Comparison of ENCODE assay signal across 13 mouse cellular contexts in the genomic region with DNA sequence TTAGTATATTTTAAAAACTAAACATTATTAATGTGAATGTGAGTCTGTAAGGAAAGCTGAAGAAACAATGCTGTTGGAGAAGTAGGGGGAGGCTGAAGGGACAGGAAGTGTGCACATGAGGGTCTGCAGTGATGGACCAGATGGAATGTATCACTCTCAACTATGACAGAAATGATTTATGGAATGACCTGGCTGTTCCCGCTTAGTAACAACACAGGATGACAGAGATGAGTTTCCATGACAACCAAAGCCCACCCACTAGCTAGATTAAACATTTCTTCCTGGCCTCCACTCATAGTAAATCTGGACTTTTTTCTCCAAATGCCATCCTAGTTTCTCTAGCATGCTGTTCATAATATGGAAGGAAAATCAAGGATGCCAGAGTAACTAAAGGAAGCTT.
A peak's percentile ranks its signal among the peaks of the same experiment; 100 is the strongest.
DNase-seq lines count a peak whose midpoint lies in the region; ATAC-seq and TF ChIP-seq lines count a peak whose summit lies in the region.
"Had no signal": no experiment of that assay in that cellular context is flagged by ENCODE, and none has a peak within 500 bp of the region (broad histone marks: within the 10 kb centered on the region; RNA-seq: fewer than 3 reads in every experiment).

No protein-coding gene starts in this region.

- intact Hi-C loops in gastrocnemius, adult 2 months (cut with DNase I), result no loop called here

- H3K4me1 ChIP-seq in kidney, postnatal 0 days (replicated peaks; ENCODE audit: insufficient read depth, low read length), result 0 out of 2 replicates have a peak, but pooled peaks cover 6% of the 10 kb centered on the region
- peaks cover 10% of the 10 kb centered on the region for H3K4me1 ChIP-seq in kidney, embryonic 15.5 days
- H3K4me1 ChIP-seq in forebrain, embryonic 10.5 days, result peaks cover 64% of the 10 kb centered on the region
- peaks cover 39% of the 10 kb centered on the region for H3K4me1 ChIP-seq in lung, embryonic 16.5 days (replicated peaks; ENCODE audit: control insufficient read depth, insufficient read depth, low read length)
- H3K4me1 ChIP-seq in neural tube, embryonic 13.5 days (replicated peaks), result peaks cover 48% of the 10 kb centered on the region

- WGBS in kidney, postnatal 0 days, result 21% methylated on average over 1 of the region's 1 CpGs
- whole genome bisulfite sequencing in kidney, embryonic 15.5 days, result 13% methylated on average over 1 of the region's 1 CpGs
- WGBS in forebrain, embryonic 10.5 days, result 18% methylated on average over 1 of the region's 1 CpGs
- WGBS in lung, embryonic 16.5 days, result 12% methylated on average over 1 of the region's 1 CpGs
- 3% methylated on average over 1 of the region's 1 CpGs for WGBS in neural tube, embryonic 13.5 days

- H3K9ac ChIP-seq in kidney, postnatal 0 days (ENCODE audit: low read depth, low read length), result no peak overlapping the region
- H3K9ac ChIP-seq in kidney, embryonic 15.5 days, result no peak overlapping the region
- no peak overlapping the region for H3K9ac ChIP-seq in lung, embryonic 16.5 days (ENCODE audit: low read length)
- no peak overlapping the region for H3K9ac ChIP-seq in neural tube, embryonic 13.5 days
- H3K9ac ChIP-seq: limb, embryonic 13.5 days had no signal

- no peak overlapping the region for H3K27ac ChIP-seq in kidney, postnatal 0 days
- H3K27ac ChIP-seq in kidney, embryonic 15.5 days, result no peak overlapping the region
- peak overlapping the region; percentile 58 for H3K27ac ChIP-seq in forebrain, embryonic 10.5 days
- H3K27ac ChIP-seq in lung, embryonic 16.5 days (ENCODE audit: low read length), result peak overlapping the region; percentile 75
- H3K27ac ChIP-seq in neural tube, embryonic 13.5 days (replicated peaks), result peak overlapping the region; percentile 84
- H3K27ac ChIP-seq in gastrocnemius, adult 2 months, result no peak overlapping the region
- H3K27ac ChIP-seq: limb, embryonic 13.5 days had no signal

- ATAC-seq in kidney, postnatal 0 days (replicated peaks; ENCODE audit: low FRiP score, low read depth), result no peak
- ATAC-seq in kidney, embryonic 15.5 days (replicated peaks; ENCODE audit: low FRiP score), result no peak; the same call in 1 of the 2 replicates
- peak; percentile 85 for ATAC-seq in lung, embryonic 16.5 days (ENCODE audit: low read depth)
- ATAC-seq in neural tube, embryonic 13.5 days (ENCODE audit: low read depth), result no peak

- H3K27me3 ChIP-seq in kidney, postnatal 0 days (ENCODE audit: insufficient read depth, low read length), result no peaks in the 10 kb centered on the region
- H3K27me3 ChIP-seq in kidney, embryonic 15.5 days, result no peaks in the 10 kb centered on the region
- peaks cover 4% of the 10 kb centered on the region; the same call in 1 of the 2 replicates for H3K27me3 ChIP-seq in forebrain, embryonic 10.5 days (ENCODE audit: poor library complexity, severe bottlenecking)
- H3K27me3 ChIP-seq in lung, embryonic 16.5 days (ENCODE audit: control insufficient read depth, insufficient read depth, low read depth, low read length), result no peaks in the 10 kb centered on the region
- no peaks in the 10 kb centered on the region for H3K27me3 ChIP-seq in neural tube, embryonic 13.5 days
- H3K27me3 ChIP-seq: limb, embryonic 13.5 days had no signal

- TF ChIP-seq CTCF in kidney, postnatal 0 days (IDR thresholded peaks at IDR 0.05; ENCODE audit: low read depth), result no peak
- no peak for TF ChIP-seq CTCF in gastrocnemius, adult 2 months (IDR thresholded peaks at IDR 0.05)

- peak; percentile 82 for DNase-seq in kidney, postnatal 0 days (ENCODE audit: low spot score)
- no peak for DNase-seq in forebrain, embryonic 10.5 days (ENCODE audit: extremely low spot score, low spot score)
- no peak for DNase-seq in adipocyte (ENCODE audit: low spot score)
- DNase-seq in gastrocnemius, adult 2 months, result no peak
- no peak for DNase-seq in frontal cortex, postnatal 25 days (ENCODE audit: low spot score in 2 of 2)
- DNase-seq: cerebellum, adult 11-12 months; heart, postnatal 10 days; right cerebral cortex, postnatal 14 days; thymus, postnatal 14 days had no signal

- H3K36me3 ChIP-seq in kidney, postnatal 0 days (ENCODE audit: insufficient read depth, low read length), result peaks cover 18% of the 10 kb centered on the region
- peaks cover 52% of the 10 kb centered on the region for H3K36me3 ChIP-seq in kidney, embryonic 15.5 days
- peaks cover 64% of the 10 kb centered on the region for H3K36me3 ChIP-seq in forebrain, embryonic 10.5 days (replicated peaks)
- H3K36me3 ChIP-seq in lung, embryonic 16.5 days (ENCODE audit: control insufficient read depth, insufficient read depth, low read length), result peaks cover 12% of the 10 kb centered on the region
- peaks cover 40% of the 10 kb centered on the region for H3K36me3 ChIP-seq in neural tube, embryonic 13.5 days

- H3K4me2 ChIP-seq in kidney, postnatal 0 days (ENCODE audit: low read length), result no peak overlapping the region
- no peak overlapping the region for H3K4me2 ChIP-seq in kidney, embryonic 15.5 days
- no peak overlapping the region for H3K4me2 ChIP-seq in lung, embryonic 16.5 days (ENCODE audit: low read depth, low read length)
- H3K4me2 ChIP-seq in neural tube, embryonic 13.5 days, result no peak overlapping the region
- H3K4me2 ChIP-seq: limb, embryonic 13.5 days had no signal

- no peak overlapping the region for H3K4me3 ChIP-seq in kidney, postnatal 0 days (replicated peaks; ENCODE audit: low read depth, low read length)
- no peak overlapping the region for H3K4me3 ChIP-seq in kidney, embryonic 15.5 days (replicated peaks)
- peak overlapping the region; percentile 10; the same call in 1 of the 2 replicates for H3K4me3 ChIP-seq in forebrain, embryonic 10.5 days
- H3K4me3 ChIP-seq in lung, embryonic 16.5 days (ENCODE audit: low read length), result no peak overlapping the region
- H3K4me3 ChIP-seq in neural tube, embryonic 13.5 days, result no peak overlapping the region
- H3K4me3 ChIP-seq in gastrocnemius, adult 2 months, result no peak overlapping the region
- H3K4me3 ChIP-seq: limb, embryonic 13.5 days had no signal

- no peaks in the 10 kb centered on the region for H3K9me3 ChIP-seq in kidney, postnatal 0 days (replicated peaks; ENCODE audit: low read length)
- H3K9me3 ChIP-seq in kidney, embryonic 15.5 days (replicated peaks), result no peaks in the 10 kb centered on the region
- H3K9me3 ChIP-seq in forebrain, embryonic 10.5 days, result no peaks in the 10 kb centered on the region; the same call in 1 of the 2 replicates
- H3K9me3 ChIP-seq in lung, embryonic 16.5 days (ENCODE audit: control insufficient read depth, low read length), result no peaks in the 10 kb centered on the region
- H3K9me3 ChIP-seq in neural tube, embryonic 13.5 days, result 0 out of 2 replicates have a peak, but pooled peaks cover 2% of the 10 kb centered on the region
- H3K9me3 ChIP-seq: limb, embryonic 13.5 days had no signal

Comparison
In these comparisons a context has a peak if more than half of its experiments do, and no peak if none do; other contexts are left out.
1. H3K27ac ChIP-seq: peak in forebrain, embryonic 10.5 days (single experiment), lung, embryonic 16.5 days (single experiment) and neural tube, embryonic 13.5 days (single experiment); none in kidney, postnatal 0 days (single experiment), kidney, embryonic 15.5 days (single experiment) and gastrocnemius, adult 2 months (single experiment).